Mouse (Mus musculus) ES-Bruce4 (cell line): ENCODE measurements at regions not wholly inside any gene's neighbourhood (a gene's known extent, or its start where the extent isn't known, plus 50 kb on each side); places are given as distances from the start of the nearest gene placed in this dataset.

Experiments
- H3K27ac ChIP-seq: 2 replicates; pipeline ENCODE4 v1.5.1; 2012; ENCODE audit warnings: low read length, inconsistent platforms; ENCODE audit not compliant: insufficient read depth
- H3K27me3 ChIP-seq: 2 replicates; pipeline ENCODE4 v1.6.1; 2012; ENCODE audit warnings: mild to moderate bottlenecking, low read length, inconsistent platforms; ENCODE audit not compliant: control insufficient read depth, poor library complexity, insufficient read depth, severe bottlenecking
- H3K36me3 ChIP-seq: 2 replicates; pipeline ENCODE4 v1.6.1; 2012; ENCODE audit warnings: inconsistent platforms, mild to moderate bottlenecking, low read length, moderate library complexity; ENCODE audit not compliant: control insufficient read depth, poor library complexity, insufficient read depth, severe bottlenecking
- H3K4me1 ChIP-seq: one replicate; pipeline ENCODE4 v1.8.1; 2011; ENCODE audit warnings: low read length; ENCODE audit not compliant: control insufficient read depth, insufficient read depth
- H3K4me3 ChIP-seq: 2 replicates; pipeline ENCODE4 v1.5.1; 2011; ENCODE audit warnings: low read depth, mild to moderate bottlenecking, low read length
- H3K9ac ChIP-seq: 2 replicates; pipeline ENCODE4 v1.6.1; 2012; ENCODE audit warnings: low read depth, mild to moderate bottlenecking, inconsistent platforms; ENCODE audit not compliant: poor library complexity, severe bottlenecking
- H3K9me3 ChIP-seq: replicated peaks from 2 replicates; pipeline ENCODE4 v1.6.1; 2012; ENCODE audit warnings: mild to moderate bottlenecking, low read length, inconsistent platforms; ENCODE audit not compliant: control insufficient read depth, poor library complexity, insufficient read depth, severe bottlenecking
- CTCF ChIP-seq: IDR thresholded peaks from one replicate; pipeline ENCODE4 v1.8.1; 2011; ENCODE audit warnings: low read depth, low read length
- EP300 ChIP-seq: IDR thresholded peaks from 2 replicates; pipeline ENCODE4 v1.6.1; 2011; ENCODE audit warnings: low read depth, low read length; ENCODE audit not compliant: insufficient read depth
- POLR2A ChIP-seq: IDR thresholded peaks from one replicate; pipeline ENCODE4 v1.8.1; 2011; ENCODE audit warnings: low read length; ENCODE audit not compliant: insufficient read depth

DNA sequence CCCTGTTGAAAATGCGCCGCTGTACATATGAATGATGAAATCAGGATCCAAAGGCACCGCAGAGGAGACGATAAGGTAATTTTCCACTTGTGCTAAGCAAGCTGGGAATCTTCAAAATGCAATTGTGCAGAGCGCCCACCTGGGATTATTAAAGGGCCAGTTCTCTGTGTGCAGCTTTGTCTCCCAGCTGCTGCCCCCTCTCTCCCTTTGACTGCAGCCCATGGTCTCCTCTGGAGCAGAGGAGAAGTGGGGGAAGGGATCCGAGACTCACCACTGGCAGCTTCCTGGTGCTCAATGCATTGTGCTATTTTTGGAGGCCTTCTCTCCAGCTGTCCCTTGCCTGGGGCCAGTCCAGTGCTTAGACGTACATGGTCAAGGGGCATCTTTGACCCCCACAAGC is 127.1 kb downstream of the Chst1 start:
- H3K4me1 ChIP-seq, result no peaks in the 10 kb centered on the region
- H3K4me3 ChIP-seq, result no peak overlapping the region
- TF ChIP-seq POLR2A (no peak), CTCF (no peak), EP300 (no peak)
- H3K36me3 ChIP-seq, result no peaks in the 10 kb centered on the region
- no peak overlapping the region for H3K27ac ChIP-seq
- no peak overlapping the region for H3K9ac ChIP-seq
- no peaks in the 10 kb centered on the region for H3K27me3 ChIP-seq
- H3K9me3 ChIP-seq, result no peaks in the 10 kb centered on the region; the same call in 1 of the 2 replicates

DNA sequence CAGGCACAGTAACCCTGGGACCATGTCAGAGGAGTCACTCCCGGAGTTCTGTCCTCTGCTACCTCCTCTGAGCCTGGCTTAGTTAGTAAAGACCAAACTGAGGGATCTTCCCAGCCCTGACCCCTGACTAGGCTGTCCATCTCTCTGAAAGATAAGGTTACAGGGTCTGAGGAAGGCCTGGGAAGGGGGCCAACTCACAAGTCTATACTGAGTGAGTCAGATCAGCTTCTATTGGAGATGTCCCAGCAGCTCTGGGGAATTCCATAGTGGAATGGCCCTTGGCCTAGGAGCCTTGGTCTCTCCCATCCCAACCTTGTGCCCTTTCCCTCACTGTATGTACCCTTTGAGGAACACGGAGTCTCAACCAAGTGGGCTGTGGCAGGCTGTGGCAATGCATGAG is 127.7 kb downstream of the Chst1 start:
- no peaks in the 10 kb centered on the region for H3K36me3 ChIP-seq
- no peak overlapping the region for H3K4me3 ChIP-seq
- no peaks in the 10 kb centered on the region for H3K27me3 ChIP-seq
- H3K9ac ChIP-seq, result no peak overlapping the region
- H3K9me3 ChIP-seq, result no peaks in the 10 kb centered on the region
- no peaks in the 10 kb centered on the region for H3K4me1 ChIP-seq
- H3K27ac ChIP-seq, result no peak overlapping the region
- TF ChIP-seq POLR2A (no peak), CTCF (no peak), EP300 (no peak)

DNA sequence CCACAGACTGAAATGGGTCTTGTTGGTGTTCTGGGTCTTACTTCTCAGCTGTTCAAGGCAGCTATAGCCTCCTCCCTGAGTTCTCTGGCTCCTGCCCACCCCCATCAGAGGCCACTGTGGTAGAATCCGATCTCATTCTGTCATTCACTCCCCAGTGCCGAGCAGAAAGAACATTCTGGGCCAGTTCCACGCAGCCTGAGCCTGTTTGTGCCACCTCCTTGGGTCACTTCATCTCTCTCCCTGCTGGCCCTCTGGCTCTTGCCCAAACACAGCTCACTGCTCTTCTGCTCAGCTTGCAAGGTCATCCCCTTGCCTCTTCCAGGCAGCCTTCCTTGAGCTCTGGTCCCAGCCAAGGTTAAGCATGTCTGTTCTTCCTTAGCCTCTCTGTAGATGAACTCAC is 128.9 kb downstream of the Chst1 start:
- H3K4me3 ChIP-seq, result no peak overlapping the region
- no peaks in the 10 kb centered on the region for H3K4me1 ChIP-seq
- H3K9me3 ChIP-seq, result no peaks in the 10 kb centered on the region
- H3K27ac ChIP-seq, result no peak overlapping the region
- no peaks in the 10 kb centered on the region for H3K27me3 ChIP-seq
- H3K36me3 ChIP-seq, result no peaks in the 10 kb centered on the region
- TF ChIP-seq EP300 (no peak), POLR2A (no peak), CTCF (no peak)
- H3K9ac ChIP-seq, result no peak overlapping the region

- Histone ChIP-seq H3K36me3 (no peaks in the 10 kb centered on the region), H3K4me1 (no peaks in the 10 kb centered on the region), H3K4me3 (no peak overlapping the region), H3K9me3 (0 out of 2 replicates have a peak, but pooled peaks cover 5% of the 10 kb centered on the region), H3K27me3 (no peaks in the 10 kb centered on the region), H3K9ac (no peak overlapping the region), H3K27ac (no peak overlapping the region)
- TF ChIP-seq EP300, result no peak
- no peak for TF ChIP-seq CTCF
- TF ChIP-seq POLR2A, result no peak
Measured at GRCm38 (mm10) chr2:92730371-92730770, 130.9 kb downstream of the Chst1 start.

- TF ChIP-seq CTCF, result no peak
- TF ChIP-seq POLR2A, result no peak
- no peak for TF ChIP-seq EP300
- H3K9ac ChIP-seq, result no peak overlapping the region
- no peak overlapping the region for H3K4me3 ChIP-seq
- H3K27me3 ChIP-seq, result no peaks in the 10 kb centered on the region
- no peaks in the 10 kb centered on the region for H3K36me3 ChIP-seq
- H3K27ac ChIP-seq, result no peak overlapping the region
- 0 out of 2 replicates have a peak, but pooled peaks cover 5% of the 10 kb centered on the region for H3K9me3 ChIP-seq
- H3K4me1 ChIP-seq, result no peaks in the 10 kb centered on the region
Measured at GRCm38 (mm10) chr2:92733403-92733802, 133.9 kb downstream of the Chst1 start.

- no peaks in the 10 kb centered on the region for H3K36me3 ChIP-seq
- no peaks in the 10 kb centered on the region for H3K4me1 ChIP-seq
- H3K27ac ChIP-seq, result no peak overlapping the region
- H3K27me3 ChIP-seq, result no peaks in the 10 kb centered on the region
- no peak overlapping the region for H3K4me3 ChIP-seq
- 0 out of 2 replicates have a peak, but pooled peaks cover 5% of the 10 kb centered on the region for H3K9me3 ChIP-seq
- H3K9ac ChIP-seq, result no peak overlapping the region
- TF ChIP-seq CTCF, result no peak
- no peak for TF ChIP-seq EP300
- no peak for TF ChIP-seq POLR2A
Measured at GRCm38 (mm10) chr2:92735784-92736183, 136.3 kb downstream of the Chst1 start.
